Mouse (Mus musculus): ENCODE data around the gene Tmem233. TPM values are rescaled to one million over a fixed set of nuclear protein-coding genes. Genes with fewer than 3 reads are reported as not detected.

The Tmem233 gene
- polyA plus RNA-seq, 1 experiment: not detected

DNA sequence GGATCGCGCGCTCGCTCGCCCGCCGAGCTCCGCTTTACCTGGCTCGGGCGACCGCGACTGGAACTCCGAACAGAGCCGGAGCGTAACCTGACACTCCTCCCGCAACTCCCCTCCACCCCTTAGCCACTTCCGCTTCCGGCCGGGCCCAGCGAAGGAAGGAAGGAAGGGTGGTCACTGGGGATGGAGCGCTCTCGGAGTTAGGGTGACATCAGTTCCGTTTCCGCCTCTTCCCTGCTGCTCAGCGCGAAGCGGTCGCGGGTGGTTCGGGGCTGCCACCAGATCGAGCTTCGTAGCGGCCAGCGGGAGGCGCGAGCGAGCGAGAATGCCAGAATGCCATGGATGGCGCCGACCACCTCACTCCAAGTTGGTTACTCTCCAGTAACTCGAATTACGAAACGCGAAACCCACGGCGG, 58.7 kb downstream of the Tmem233 start, which contains the start of gene Prkab1:
Gene Prkab1, minus strand, starts transcription at position 182 of the 413 bp plus-strand sequence.
- Histone ChIP-seq H3K4me3 (ENCODE audit: control insufficient read depth, insufficient read depth, low read length) (peak within 1 kb of the TSS; percentile 77), H3K27ac (ENCODE audit: control insufficient read depth, insufficient read depth, low read length) (peak within 1 kb of the TSS; percentile 7; the same call in 1 of the 2 replicates), H3K27me3 (ENCODE audit: control insufficient read depth, insufficient read depth, low read length) (no peaks in the 10 kb centered on the region), H3K4me1 (replicated peaks; ENCODE audit: control insufficient read depth, insufficient read depth, low read length) (peaks cover 23% of the 10 kb centered on the region), H3K36me3 (ENCODE audit: control insufficient read depth, insufficient read depth, low read length) (peaks cover 15% of the 10 kb centered on the region)
- peak; percentile 78; the same call in 1 of the 2 replicates for TF ChIP-seq POLR2A (IDR thresholded peaks at IDR 0.05; ENCODE audit: control insufficient read depth, extremely low read depth, insufficient read depth, low read length, poor library complexity)
- peak; percentile 82; the same call in 1 of the 2 replicates for TF ChIP-seq CTCF (IDR thresholded peaks at IDR 0.05; ENCODE audit: borderline replicate concordance, control insufficient read depth, extremely low read depth, insufficient read depth, low read length, poor library complexity)
- peak; percentile 95 for DNase-seq
- under 1% methylated on average over 46 of the region's 46 CpGs for WGBS

- Histone ChIP-seq H3K27ac (ENCODE audit: control insufficient read depth, insufficient read depth, low read length) (no peak overlapping the region; the same call in 1 of the 2 replicates), H3K4me3 (ENCODE audit: control insufficient read depth, insufficient read depth, low read length) (peak overlapping the region; percentile 77), H3K36me3 (ENCODE audit: control insufficient read depth, insufficient read depth, low read length) (peaks cover 19% of the 10 kb centered on the region), H3K4me1 (replicated peaks; ENCODE audit: control insufficient read depth, insufficient read depth, low read length) (peaks cover 20% of the 10 kb centered on the region), H3K27me3 (ENCODE audit: control insufficient read depth, insufficient read depth, low read length) (no peaks in the 10 kb centered on the region)
- no peak for DNase-seq
- no peak for TF ChIP-seq POLR2A (IDR thresholded peaks at IDR 0.05; ENCODE audit: control insufficient read depth, extremely low read depth, insufficient read depth, low read length, poor library complexity)
- no peak for TF ChIP-seq CTCF (IDR thresholded peaks at IDR 0.05; ENCODE audit: borderline replicate concordance, control insufficient read depth, extremely low read depth, insufficient read depth, low read length, poor library complexity)
- WGBS: under 1% methylated on average over 28 of the region's 28 CpGs
These were observed 59.2 kb downstream of the Tmem233 start for GRCm38 (mm10) chr5:116023821-116024284.

DNA sequence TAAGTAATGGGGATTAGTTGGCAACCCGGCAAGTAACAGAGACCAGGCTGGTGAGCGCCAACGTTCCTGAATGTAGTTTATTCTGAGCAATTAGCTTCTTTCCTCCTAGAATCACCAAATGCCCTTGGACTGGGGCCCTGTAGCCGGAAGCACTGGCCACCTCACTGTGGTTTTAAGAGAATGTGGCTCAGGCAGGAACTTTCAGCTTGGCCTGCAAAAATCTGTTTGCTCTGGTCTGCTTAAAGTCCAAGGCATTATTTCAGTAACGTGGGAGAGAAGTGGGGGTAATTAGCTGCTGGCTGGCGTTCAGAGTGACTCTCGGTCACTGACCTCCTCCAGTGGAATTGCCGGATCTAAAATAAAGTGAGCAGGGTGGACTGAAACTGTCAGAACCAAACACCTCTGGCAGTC, 59.8 kb downstream of the Tmem233 start:
- no peak overlapping the region; the same call in 1 of the 2 replicates for H3K27ac ChIP-seq (ENCODE audit: control insufficient read depth, insufficient read depth, low read length)
- H3K27me3 ChIP-seq (ENCODE audit: control insufficient read depth, insufficient read depth, low read length): no peaks in the 10 kb centered on the region
- peaks cover 25% of the 10 kb centered on the region for H3K36me3 ChIP-seq (ENCODE audit: control insufficient read depth, insufficient read depth, low read length)
- no peak for DNase-seq
- peaks cover 20% of the 10 kb centered on the region for H3K4me1 ChIP-seq (replicated peaks; ENCODE audit: control insufficient read depth, insufficient read depth, low read length)
- WGBS: 36% methylated on average over 8 of the region's 8 CpGs
- TF ChIP-seq CTCF (IDR thresholded peaks at IDR 0.05; ENCODE audit: borderline replicate concordance, control insufficient read depth, extremely low read depth, insufficient read depth, low read length, poor library complexity) (no peak), POLR2A (IDR thresholded peaks at IDR 0.05; ENCODE audit: control insufficient read depth, extremely low read depth, insufficient read depth, low read length, poor library complexity) (no peak)
- H3K4me3 ChIP-seq (ENCODE audit: control insufficient read depth, insufficient read depth, low read length): peak overlapping the region; percentile 77

DNA sequence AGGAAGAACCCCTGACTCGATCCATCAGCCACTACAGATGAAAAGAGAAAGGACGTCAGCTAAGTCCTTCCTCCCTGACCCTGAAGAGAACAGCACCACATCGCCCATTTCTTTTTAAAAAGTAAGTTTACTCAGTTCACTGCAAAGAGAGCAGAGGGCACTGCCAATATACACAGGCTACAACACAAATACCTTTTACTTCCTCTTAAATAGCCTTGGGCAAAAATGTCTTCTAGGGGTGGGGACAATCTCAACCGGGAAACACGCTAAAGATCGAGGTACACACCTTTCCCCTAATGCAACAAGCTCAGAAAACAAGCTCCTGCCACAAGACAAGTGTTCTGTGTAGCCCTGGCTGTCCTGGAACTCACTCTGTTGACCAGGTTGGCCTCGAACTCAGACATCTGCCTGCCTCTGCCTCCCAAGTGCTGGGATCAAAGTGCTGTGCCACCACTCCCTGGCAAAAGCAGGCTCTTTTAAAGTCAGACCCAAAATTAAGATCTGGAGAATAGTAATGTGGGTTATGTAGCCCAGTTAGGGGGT, 60.3 kb downstream of the Tmem233 start:
- H3K4me1 ChIP-seq (replicated peaks; ENCODE audit: control insufficient read depth, insufficient read depth, low read length): peaks cover 15% of the 10 kb centered on the region
- no peak for DNase-seq
- WGBS: 54% methylated on average over 7 of the region's 7 CpGs
- TF ChIP-seq CTCF (IDR thresholded peaks at IDR 0.05; ENCODE audit: borderline replicate concordance, control insufficient read depth, extremely low read depth, insufficient read depth, low read length, poor library complexity): no peak
- no peak for TF ChIP-seq POLR2A (IDR thresholded peaks at IDR 0.05; ENCODE audit: control insufficient read depth, extremely low read depth, insufficient read depth, low read length, poor library complexity)
- H3K4me3 ChIP-seq (ENCODE audit: control insufficient read depth, insufficient read depth, low read length): 0 out of 2 replicates have a peak overlapping the region, but pooled peaks have one; percentile 77
- no peak overlapping the region; the same call in 1 of the 2 replicates for H3K27ac ChIP-seq (ENCODE audit: control insufficient read depth, insufficient read depth, low read length)
- no peaks in the 10 kb centered on the region for H3K27me3 ChIP-seq (ENCODE audit: control insufficient read depth, insufficient read depth, low read length)
- peaks cover 30% of the 10 kb centered on the region for H3K36me3 ChIP-seq (ENCODE audit: control insufficient read depth, insufficient read depth, low read length)

DNA sequence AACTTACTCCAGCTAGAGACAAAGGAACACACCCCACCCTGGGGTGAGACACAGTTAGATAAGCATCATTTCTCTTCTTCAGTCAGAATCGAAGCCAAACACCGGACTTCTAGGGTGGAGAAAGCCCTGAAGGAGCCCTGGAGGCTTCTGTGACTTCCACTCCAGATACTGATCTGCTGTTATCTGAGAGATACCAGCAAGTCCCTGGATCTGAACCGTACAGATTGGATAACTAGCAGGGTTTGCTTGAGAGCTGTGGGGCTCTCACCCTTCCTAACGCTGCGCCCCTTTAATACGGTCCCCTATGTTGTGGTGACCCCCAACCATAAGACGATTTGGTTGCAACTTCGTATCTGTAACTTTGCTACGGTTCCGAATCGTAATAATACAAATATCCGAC, 60.9 kb downstream of the Tmem233 start:
- no peak for DNase-seq
- TF ChIP-seq POLR2A (IDR thresholded peaks at IDR 0.05; ENCODE audit: control insufficient read depth, extremely low read depth, insufficient read depth, low read length, poor library complexity): no peak
- TF ChIP-seq CTCF (IDR thresholded peaks at IDR 0.05; ENCODE audit: borderline replicate concordance, control insufficient read depth, extremely low read depth, insufficient read depth, low read length, poor library complexity): no peak
- peaks cover 14% of the 10 kb centered on the region for H3K4me1 ChIP-seq (replicated peaks; ENCODE audit: control insufficient read depth, insufficient read depth, low read length)
- no peak overlapping the region for H3K27ac ChIP-seq (ENCODE audit: control insufficient read depth, insufficient read depth, low read length)
- H3K4me3 ChIP-seq (ENCODE audit: control insufficient read depth, insufficient read depth, low read length): no peak overlapping the region
- no peaks in the 10 kb centered on the region for H3K27me3 ChIP-seq (ENCODE audit: control insufficient read depth, insufficient read depth, low read length)
- WGBS: 90% methylated on average over 12 of the region's 12 CpGs
- H3K36me3 ChIP-seq (ENCODE audit: control insufficient read depth, insufficient read depth, low read length): peaks cover 36% of the 10 kb centered on the region

- no peak overlapping the region for H3K27ac ChIP-seq (ENCODE audit: control insufficient read depth, insufficient read depth, low read length)
- TF ChIP-seq POLR2A (IDR thresholded peaks at IDR 0.05; ENCODE audit: control insufficient read depth, extremely low read depth, insufficient read depth, low read length, poor library complexity): no peak
- no peak for TF ChIP-seq CTCF (IDR thresholded peaks at IDR 0.05; ENCODE audit: borderline replicate concordance, control insufficient read depth, extremely low read depth, insufficient read depth, low read length, poor library complexity)
- H3K36me3 ChIP-seq (ENCODE audit: control insufficient read depth, insufficient read depth, low read length): peaks cover 41% of the 10 kb centered on the region
- H3K4me3 ChIP-seq (ENCODE audit: control insufficient read depth, insufficient read depth, low read length): no peak overlapping the region
- 94% methylated on average over 14 of the region's 14 CpGs for WGBS
- no peaks in the 10 kb centered on the region for H3K27me3 ChIP-seq (ENCODE audit: control insufficient read depth, insufficient read depth, low read length)
- DNase-seq: no peak
- peaks cover 14% of the 10 kb centered on the region for H3K4me1 ChIP-seq (replicated peaks; ENCODE audit: control insufficient read depth, insufficient read depth, low read length)
These were observed 61.5 kb downstream of the Tmem233 start for GRCm38 (mm10) chr5:116021552-116021951.

Measured in thymus, adult 2 months (tissue).